In genomic region chr10:79801837-79802236, GRCm38 (mm10) we compare ENCODE assay signal across 12 mouse cellular contexts. TPM values are rescaled to one million over a fixed set of nuclear protein-coding genes. Genes with fewer than 3 reads are reported as not detected.
DNase-seq lines count a peak whose midpoint lies in the region; ATAC-seq and TF ChIP-seq lines count a peak whose summit lies in the region.
"Had no signal": no experiment of that assay in that cellular context is flagged by ENCODE, and none has a peak within 500 bp of the region (broad histone marks: within the 10 kb centered on the region; RNA-seq: fewer than 3 reads in every experiment).

No protein-coding gene starts in this region.

- no peak for DNase-seq in layer of hippocampus, adult 2 months (ENCODE audit: low spot score in 2 of 2)
- DNase-seq in layer of hippocampus, adult 8-10 months (ENCODE audit: low spot score in 2 of 2): no peak
- peak; percentile 76 to 82 for DNase-seq in kidney, postnatal 36 days
- no peak for DNase-seq in layer of hippocampus, postnatal 25 days (ENCODE audit: extremely low spot score in 1 of 2, low spot score in 1 of 2)
- no peak for DNase-seq in natural killer cell, adult 2 months (ENCODE audit: low spot score in 2 of 2)
- DNase-seq: cerebellum, adult 11 months; lung, adult 2 months had no signal

- WGBS in forebrain, embryonic 16.5 days: 47% methylated on average over 3 of the region's 3 CpGs
- 28% methylated on average over 3 of the region's 3 CpGs for WGBS in neural tube, embryonic 15.5 days

- H3K4me2 ChIP-seq in forebrain, embryonic 16.5 days (ENCODE audit: low read length): no peak overlapping the region
- H3K4me2 ChIP-seq in neural tube, embryonic 15.5 days: peak overlapping the region; percentile 15; the same call in 1 of the 2 replicates

- no peak for TF ChIP-seq CTCF in layer of hippocampus, adult 2 months (conservative IDR thresholded peaks at IDR 0.05)

- H3K27me3 ChIP-seq in forebrain, embryonic 16.5 days (replicated peaks; ENCODE audit: control insufficient read depth, insufficient read depth, low read length): no peaks in the 10 kb centered on the region
- no peaks in the 10 kb centered on the region for H3K27me3 ChIP-seq in neural tube, embryonic 15.5 days (replicated peaks)

- peak overlapping the region; percentile 31 for H3K9ac ChIP-seq in forebrain, embryonic 16.5 days (replicated peaks; ENCODE audit: low read depth, low read length)
- H3K9ac ChIP-seq in neural tube, embryonic 15.5 days (replicated peaks): no peak overlapping the region

- no peaks in the 10 kb centered on the region for H3K36me3 ChIP-seq in forebrain, embryonic 16.5 days (ENCODE audit: control insufficient read depth, insufficient read depth)
- no peaks in the 10 kb centered on the region; the same call in 1 of the 2 replicates for H3K36me3 ChIP-seq in neural tube, embryonic 15.5 days
- H3K36me3 ChIP-seq: G1E had no signal

- ATAC-seq in forebrain, embryonic 16.5 days: no peak
- ATAC-seq in neural tube, embryonic 15.5 days (ENCODE audit: low FRiP score): no peak
- no peak for ATAC-seq in megakaryocyte, adult 5-6 weeks (ENCODE audit: poor library complexity, severe bottlenecking)

- H3K4me3 ChIP-seq in layer of hippocampus, adult 2 months: peak overlapping the region; percentile 9; the same call in 1 of the 2 replicates
- H3K4me3 ChIP-seq in forebrain, embryonic 16.5 days (replicated peaks; ENCODE audit: low read length): no peak overlapping the region
- H3K4me3 ChIP-seq in neural tube, embryonic 15.5 days (replicated peaks): no peak overlapping the region

- no peaks in the 10 kb centered on the region for H3K9me3 ChIP-seq in forebrain, embryonic 16.5 days (ENCODE audit: control insufficient read depth, low read length)
- H3K9me3 ChIP-seq in neural tube, embryonic 15.5 days (replicated peaks): no peaks in the 10 kb centered on the region
- H3K9me3 ChIP-seq: G1E had no signal

- peak overlapping the region; percentile 97 for H3K27ac ChIP-seq in layer of hippocampus, adult 2 months
- H3K27ac ChIP-seq in forebrain, embryonic 16.5 days (ENCODE audit: low read length): peak overlapping the region; percentile 73
- peak overlapping the region; percentile 79 for H3K27ac ChIP-seq in neural tube, embryonic 15.5 days (replicated peaks)

- peaks cover 55% of the 10 kb centered on the region for H3K4me1 ChIP-seq in forebrain, embryonic 16.5 days (replicated peaks; ENCODE audit: control insufficient read depth, insufficient read depth, low read length)
- peaks cover 76% of the 10 kb centered on the region for H3K4me1 ChIP-seq in neural tube, embryonic 15.5 days

RNA-seq across cellular contexts. Expression of gene Palm, which starts 8.5 kb away (rescaled TPM):
- total RNA-seq in layer of hippocampus, adult 2 months (2021): 100 to 1,000 TPM; 275 to 277 TPM
- 100 to 1,000 TPM; 244 to 264 (median 260) TPM for total RNA-seq in layer of hippocampus, adult 8-10 months (2022)
- polyA plus RNA-seq in forebrain, embryonic 16.5 days (2015; fragmentation: Nextera tagmentation; extraction: Ambion mirVana): 327 and 349 TPM in 2 replicates
- 227 and 256 TPM in 2 replicates for polyA plus RNA-seq in neural tube, embryonic 15.5 days (2015; fragmentation: Nextera tagmentation; extraction: Ambion mirVana)
- 39.3 and 42.2 TPM in 2 replicates for total RNA-seq in megakaryocyte, adult 5-6 weeks (2015)
- total RNA-seq in megakaryocyte, adult 5-6 weeks (2017): 30.2 and 35.5 TPM in 2 replicates
- 100 to 1,000 TPM; 307 to 325 TPM for total RNA-seq in layer of hippocampus, postnatal 25 days (2021)

RNA-seq across cellular contexts. Expression of gene Prss57, which starts 11.1 kb away (rescaled TPM):
- total RNA-seq in layer of hippocampus, adult 2 months (2021): under 1 TPM; 0.26 to 0.37 TPM
- under 1 TPM in 3 of 4 experiments, not detected in 1; 0.43 to 0.83 (median 0.50) TPM for total RNA-seq in layer of hippocampus, adult 8-10 months (2022)
- 0.36 and 0.62 TPM in 2 replicates for polyA plus RNA-seq in forebrain, embryonic 16.5 days (2015; fragmentation: Nextera tagmentation; extraction: Ambion mirVana)
- 0.14 and 10.2 TPM in 2 replicates for polyA plus RNA-seq in neural tube, embryonic 15.5 days (2015; fragmentation: Nextera tagmentation; extraction: Ambion mirVana)
- total RNA-seq in megakaryocyte, adult 5-6 weeks (2015): 2.7 and 5.6 TPM in 2 replicates
- 1.2 and 1.8 TPM in 2 replicates for total RNA-seq in megakaryocyte, adult 5-6 weeks (2017)
- total RNA-seq in layer of hippocampus, postnatal 25 days (2021): under 1 TPM; 0.30 to 0.33 TPM
- total RNA-seq: gastrocnemius, postnatal 14 days had no signal
- polyA plus RNA-seq: G1E had no signal

RNA-seq across cellular contexts. Expression of gene Misp, which starts 19.0 kb away (rescaled TPM):
- 1 to 10 TPM in 1 of 2 experiments, under 1 TPM in 1; 0.54 to 1.1 TPM for total RNA-seq in layer of hippocampus, adult 2 months (2021)
- 1 to 10 TPM in 2 of 4 experiments, not detected in 2; 1.6 to 1.9 TPM for total RNA-seq in layer of hippocampus, adult 8-10 months (2022)
- polyA plus RNA-seq in forebrain, embryonic 16.5 days (2015; fragmentation: Nextera tagmentation; extraction: Ambion mirVana): 0.48 and 1.2 TPM in 2 replicates
- polyA plus RNA-seq in neural tube, embryonic 15.5 days (2015; fragmentation: Nextera tagmentation; extraction: Ambion mirVana): 0.33 and 11.5 TPM in 2 replicates
- not detected in 2 replicates for total RNA-seq in megakaryocyte, adult 5-6 weeks (2015)
- total RNA-seq in megakaryocyte, adult 5-6 weeks (2017): not detected in 2 replicates
- under 1 TPM; 0.66 to 0.89 TPM for total RNA-seq in layer of hippocampus, postnatal 25 days (2021)
- polyA plus RNA-seq: G1E had no signal

RNA-seq across cellular contexts. Expression of gene Fstl3, which starts 24.8 kb away (rescaled TPM):
- 1 to 10 TPM; 2.5 to 2.7 TPM for total RNA-seq in layer of hippocampus, adult 2 months (2021)
- 1 to 10 TPM; 2.2 to 2.9 (median 2.4) TPM for total RNA-seq in layer of hippocampus, adult 8-10 months (2022)
- 1.1 and 1.4 TPM in 2 replicates for polyA plus RNA-seq in forebrain, embryonic 16.5 days (2015; fragmentation: Nextera tagmentation; extraction: Ambion mirVana)
- polyA plus RNA-seq in neural tube, embryonic 15.5 days (2015; fragmentation: Nextera tagmentation; extraction: Ambion mirVana): 2.6 and 4.5 TPM in 2 replicates
- 3.9 and 5.3 TPM in 2 replicates for total RNA-seq in megakaryocyte, adult 5-6 weeks (2015)
- total RNA-seq in megakaryocyte, adult 5-6 weeks (2017): 1.7 and 2.7 TPM in 2 replicates
- 1 to 10 TPM; 1.2 to 2.1 TPM for total RNA-seq in layer of hippocampus, postnatal 25 days (2021)

RNA-seq across cellular contexts. Expression of gene Rnf126, which starts 35.1 kb away (rescaled TPM):
- 10 to 100 TPM; 85.0 to 88.3 TPM for total RNA-seq in layer of hippocampus, adult 2 months (2021)
- total RNA-seq in layer of hippocampus, adult 8-10 months (2022): 10 to 100 TPM; 72.4 to 82.9 (median 75.8) TPM
- 85.8 and 87.2 TPM in 2 replicates for polyA plus RNA-seq in forebrain, embryonic 16.5 days (2015; fragmentation: Nextera tagmentation; extraction: Ambion mirVana)
- 108 and 110 TPM in 2 replicates for polyA plus RNA-seq in neural tube, embryonic 15.5 days (2015; fragmentation: Nextera tagmentation; extraction: Ambion mirVana)
- 30.4 and 34.0 TPM in 2 replicates for total RNA-seq in megakaryocyte, adult 5-6 weeks (2015)
- 12.5 and 13.0 TPM in 2 replicates for total RNA-seq in megakaryocyte, adult 5-6 weeks (2017)
- 10 to 100 TPM; 82.7 to 92.9 TPM for total RNA-seq in layer of hippocampus, postnatal 25 days (2021)

Comparison
In these comparisons a context has a peak if more than half of its experiments do, and no peak if none do; other contexts are left out.
1. DNase-seq: peak in kidney, postnatal 36 days (2 of 2); none in layer of hippocampus, adult 2 months (0 of 2), layer of hippocampus, adult 8-10 months (0 of 2), layer of hippocampus, postnatal 25 days (0 of 2) and natural killer cell, adult 2 months (0 of 2).
2. RNA of gene Palm, which starts 8.5 kb away (total RNA-seq): 307 to 325 TPM in layer of hippocampus, postnatal 25 days, 275 to 277 TPM in layer of hippocampus, adult 2 months and 244 to 264 TPM in layer of hippocampus, adult 8-10 months; 30.2 to 42.2 TPM in megakaryocyte, adult 5-6 weeks; every median in the first group is over 4 times any median in the second.
3. Peak in every context shown above with its lines, with median percentiles within 50 percentile points of each other: H3K27ac ChIP-seq.